Mouse (Mus musculus) midbrain, embryonic 14.5 days (tissue): ENCODE results near the gene 4930558K02Rik. TPM values are rescaled to one million over a fixed set of nuclear protein-coding genes. Genes with fewer than 3 reads are reported as not detected.

Experiments
- ATAC-seq: fragments of 200-750 bp; cut with Nextera tagmentation; 2 replicates; pipeline ENCODE4 v1.8.0; 2017; ENCODE audit warnings: moderate number of reproducible peaks, moderate library complexity; ENCODE audit not compliant: low FRiP score, low TSS enrichment
- DNase-seq: peaks from one replicate; pipeline ENCODE4 v3.0.0-alpha.2; 2015
- H3K27ac ChIP-seq: fragments of 300-500 bp; sonication (generic); replicated peaks from 2 replicates; pipeline ENCODE4 v1.5.1; 2014; ENCODE audit warnings: mild to moderate bottlenecking, low read depth, low read length, moderate library complexity
- H3K27me3 ChIP-seq: fragments of 300-500 bp; sonication (generic); 2 replicates; pipeline ENCODE4 v1.6.1; 2014; ENCODE audit warnings: low read length, control low read depth, mixed read lengths; ENCODE audit not compliant: control insufficient read depth, insufficient read depth
- H3K36me3 ChIP-seq: fragments of 300-500 bp; sonication (generic); 2 replicates; pipeline ENCODE4 v1.6.1; 2014; ENCODE audit warnings: low read length, control low read depth; ENCODE audit not compliant: control insufficient read depth, insufficient read depth
- H3K4me1 ChIP-seq: fragments of 300-500 bp; sonication (generic); 2 replicates; pipeline ENCODE4 v1.6.1; 2014; ENCODE audit warnings: mild to moderate bottlenecking, antibody characterized with exemption, low read length, control low read depth; ENCODE audit not compliant: control insufficient read depth, insufficient read depth
- H3K4me2 ChIP-seq: fragments of 300-500 bp; sonication (generic); 2 replicates; pipeline ENCODE4 v1.6.1; 2014; ENCODE audit warnings: mild to moderate bottlenecking, low read length, moderate library complexity
- H3K4me3 ChIP-seq: fragments of 300-500 bp; sonication (generic); replicated peaks from 2 replicates; pipeline ENCODE4 v1.5.1; 2014; ENCODE audit warnings: low read depth, low read length
- H3K9ac ChIP-seq: fragments of 300-500 bp; sonication (generic); replicated peaks from 2 replicates; pipeline ENCODE4 v1.6.1; 2014; ENCODE audit warnings: mild to moderate bottlenecking, low read length, moderate library complexity
- H3K9me3 ChIP-seq: fragments of 300-500 bp; sonication (generic); 2 replicates; pipeline ENCODE4 v1.6.1; 2016; ENCODE audit warnings: low read length, control low read depth, mixed read lengths; ENCODE audit not compliant: control insufficient read depth
- WGBS: fragments of 180-500 bp; shearing (Covaris S2); extraction: QIAGEN DNeasy Blood & Tissue Kit; methylation state at CpG from one replicate; pipeline ENCODE4 v1.1.7; 2014; 5-methylcytosine and 5-hydroxymethylcytosine counted together
- polyA plus RNA-seq: library from polyadenylated mRNA; unstranded; fragments of >200 nt; fragmentation: Nextera tagmentation; extraction: Ambion mirVana; gene quantifications from 2 replicates; pipeline ENCODE4 v1.2.1, GENCODE M21; 2014

4930558K02Rik gene
- polyA plus RNA-seq, 1 experiment from 2014 or later, result not detected

DNA sequence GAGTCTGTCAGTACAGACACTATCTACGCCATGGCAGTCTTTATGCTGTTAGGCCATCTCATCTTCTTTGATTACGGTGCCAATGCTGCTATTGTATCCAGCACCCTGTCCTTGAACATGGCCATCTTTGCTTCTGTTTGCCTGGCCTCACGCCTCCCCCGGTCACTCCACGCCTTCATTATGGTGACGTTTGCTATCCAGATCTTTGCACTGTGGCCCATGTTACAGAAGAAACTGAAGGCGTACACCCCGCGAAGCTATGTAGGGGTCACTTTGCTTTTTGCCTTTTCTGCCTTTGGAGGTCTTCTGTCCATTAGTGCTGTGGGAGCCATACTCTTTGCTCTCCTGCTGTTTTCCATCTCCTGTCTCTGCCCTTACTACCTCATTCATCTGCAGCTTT is 8.6 kb downstream of the 4930558K02Rik start:
- H3K4me2 ChIP-seq, result no peak overlapping the region
- no peak overlapping the region for H3K27ac ChIP-seq
- H3K4me3 ChIP-seq, result no peak overlapping the region
- DNase-seq, result no peak
- no peaks in the 10 kb centered on the region for H3K27me3 ChIP-seq
- H3K9me3 ChIP-seq, result no peaks in the 10 kb centered on the region
- 97% methylated on average over 9 of the region's 9 CpGs for WGBS
- H3K4me1 ChIP-seq, result peaks cover 10% of the 10 kb centered on the region; the same call in 1 of the 2 replicates
- no peak overlapping the region for H3K9ac ChIP-seq
- no peak for ATAC-seq
- H3K36me3 ChIP-seq, result no peaks in the 10 kb centered on the region

GRCm38 (mm10) chr1:161968589-161969407 is 10.6 kb downstream of the 4930558K02Rik start, which contains the start of gene Pigc:
Gene Pigc, plus strand, starts transcription at chr1:161969186.
- no peaks in the 10 kb centered on the region for H3K27me3 ChIP-seq
- ATAC-seq (peak; percentile 99), DNase-seq (peak; percentile 97)
- peak within 1 kb of the TSS; percentile 51 for H3K4me3 ChIP-seq
- no peaks in the 10 kb centered on the region for H3K9me3 ChIP-seq
- peak within 1 kb of the TSS; percentile 66 for H3K9ac ChIP-seq
- H3K27ac ChIP-seq, result peak within 1 kb of the TSS; percentile 84
- 4% methylated on average over 38 of the region's 38 CpGs for WGBS
- no peaks in the 10 kb centered on the region for H3K36me3 ChIP-seq
- H3K4me2 ChIP-seq, result peak within 1 kb of the TSS; percentile 72
- H3K4me1 ChIP-seq, result peaks cover 10% of the 10 kb centered on the region; the same call in 1 of the 2 replicates

DNA sequence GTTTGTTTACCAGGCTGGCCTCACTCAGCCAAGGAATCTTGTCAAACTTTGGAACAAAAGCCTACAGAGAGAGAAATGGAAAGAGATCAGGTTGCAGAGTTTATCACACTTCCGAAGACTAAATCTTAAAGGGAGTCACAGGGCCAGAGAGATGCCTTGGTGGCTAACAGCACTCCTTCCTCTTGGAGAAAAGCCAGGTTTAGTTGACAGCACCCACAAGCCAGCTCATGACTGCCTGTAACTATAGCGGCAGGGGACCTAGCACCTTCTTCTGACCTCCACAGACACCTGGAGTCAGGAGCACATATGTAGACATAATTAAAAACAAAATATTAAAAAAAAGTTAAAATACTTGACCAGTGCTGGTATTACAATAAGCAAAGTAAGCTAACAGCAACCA is 11.5 kb downstream of the 4930558K02Rik start:
- H3K9ac ChIP-seq, result no peak overlapping the region
- WGBS, result 93% methylated on average over 2 of the region's 2 CpGs

GRCm38 (mm10) chr1:161962465-161963377 is 16.7 kb downstream of the 4930558K02Rik start:
- ATAC-seq, result peak; percentile 77; the same call in 1 of the 2 replicates
- H3K9ac ChIP-seq, result no peak overlapping the region
- H3K27me3 ChIP-seq, result no peaks in the 10 kb centered on the region
- WGBS, result 49% methylated on average over 3 of the region's 3 CpGs
- H3K27ac ChIP-seq, result no peak overlapping the region
- H3K9me3 ChIP-seq, result no peaks in the 10 kb centered on the region
- H3K4me3 ChIP-seq, result no peak overlapping the region
- H3K4me1 ChIP-seq, result no peaks in the 10 kb centered on the region
- peak; percentile 72 for DNase-seq
- H3K36me3 ChIP-seq, result no peaks in the 10 kb centered on the region
- no peak overlapping the region for H3K4me2 ChIP-seq

More for the DNA sequence above, 11.5 kb downstream of the 4930558K02Rik start:
- Histone ChIP-seq H3K27me3 (no peaks in the 10 kb centered on the region), H3K4me1 (peaks cover 10% of the 10 kb centered on the region; the same call in 1 of the 2 replicates), H3K36me3 (no peaks in the 10 kb centered on the region), H3K4me3 (no peak overlapping the region), H3K9me3 (no peaks in the 10 kb centered on the region), H3K27ac (no peak overlapping the region), H3K4me2 (no peak overlapping the region)
- ATAC-seq, result no peak
- no peak for DNase-seq

DNA sequence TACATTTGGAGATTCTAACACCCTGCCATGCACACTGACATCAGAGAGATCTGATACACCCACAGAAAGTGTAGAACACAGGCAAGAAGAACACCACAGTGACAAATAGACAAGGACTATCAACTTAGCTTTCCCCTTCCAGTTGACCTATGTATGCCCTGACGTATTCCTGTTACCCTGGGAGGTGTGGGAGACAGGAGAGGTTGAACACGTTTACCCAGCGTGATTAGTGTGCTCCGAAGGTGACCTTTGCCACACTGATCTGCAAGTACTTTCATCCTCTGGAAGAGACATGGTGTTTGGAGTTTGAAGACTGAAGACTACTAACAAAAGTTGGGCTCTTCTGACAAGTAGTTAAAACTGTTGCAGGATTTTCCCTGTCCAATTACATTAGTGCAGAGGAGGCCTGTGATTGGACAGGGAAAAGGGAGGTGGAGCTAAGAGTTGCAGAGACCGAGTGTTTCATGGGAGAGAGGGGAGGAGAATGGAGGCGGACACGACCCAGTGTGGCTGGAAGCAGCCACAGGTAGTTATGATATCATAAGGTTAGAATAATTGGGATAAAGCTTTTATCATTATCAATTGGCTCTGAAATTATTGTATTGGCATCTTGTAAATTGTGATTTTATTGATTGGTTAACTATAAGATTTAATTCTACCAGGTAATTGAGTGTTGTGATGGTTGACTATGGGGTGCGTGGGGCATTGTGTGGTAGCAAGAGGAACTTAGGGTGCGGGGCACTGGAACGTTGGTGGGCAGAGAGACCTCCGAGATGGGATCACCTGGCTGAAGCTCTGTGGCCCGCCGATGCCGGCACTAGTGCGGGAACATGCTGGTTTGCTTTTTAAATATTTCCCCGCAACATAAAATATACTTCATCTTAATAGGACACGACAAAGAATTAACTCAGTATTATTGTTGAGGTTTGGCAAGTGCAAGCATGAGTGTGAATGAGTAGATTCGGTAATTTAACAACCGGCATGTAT is 21.2 kb downstream of the 4930558K02Rik start:
- no peaks in the 10 kb centered on the region for H3K4me1 ChIP-seq
- ATAC-seq (no peak), DNase-seq (no peak)
- H3K36me3 ChIP-seq, result no peaks in the 10 kb centered on the region
- no peaks in the 10 kb centered on the region for H3K27me3 ChIP-seq
- H3K9me3 ChIP-seq, result no peaks in the 10 kb centered on the region
- H3K4me2 ChIP-seq, result no peak overlapping the region
- no peak overlapping the region for H3K9ac ChIP-seq
- H3K4me3 ChIP-seq, result no peak overlapping the region
- no peak overlapping the region for H3K27ac ChIP-seq
- 85% methylated on average over 19 of the region's 19 CpGs for WGBS

DNA sequence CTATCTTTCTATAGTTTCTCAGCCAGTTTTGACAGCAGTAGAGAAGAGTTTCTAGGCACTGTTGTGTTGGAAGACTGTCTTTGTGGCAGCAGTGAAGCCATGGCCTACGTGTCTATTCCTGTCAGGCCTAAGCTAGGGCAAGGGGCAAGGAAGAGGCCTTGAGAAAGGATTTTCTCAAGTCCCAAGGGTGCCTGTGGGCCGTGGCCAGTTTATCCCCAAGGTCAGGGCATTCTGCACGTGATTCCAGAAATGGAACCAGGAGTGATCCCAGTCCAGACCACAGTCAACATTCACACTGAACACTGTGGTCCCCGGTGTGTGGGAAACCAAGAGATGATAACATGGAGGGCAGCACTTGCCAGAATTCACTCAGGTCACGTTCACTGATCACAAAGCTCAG is 23.6 kb downstream of the 4930558K02Rik start:
- Histone ChIP-seq H3K27ac (no peak overlapping the region), H3K4me1 (no peaks in the 10 kb centered on the region), H3K4me2 (no peak overlapping the region), H3K9me3 (no peaks in the 10 kb centered on the region), H3K9ac (no peak overlapping the region), H3K4me3 (no peak overlapping the region), H3K27me3 (no peaks in the 10 kb centered on the region), H3K36me3 (no peaks in the 10 kb centered on the region)
- no peak for DNase-seq
- ATAC-seq, result no peak
- 67% methylated on average over 5 of the region's 5 CpGs for WGBS

GRCm38 (mm10) chr1:161952599-161952998 is 26.8 kb downstream of the 4930558K02Rik start:
- no peaks in the 10 kb centered on the region for H3K9me3 ChIP-seq
- H3K9ac ChIP-seq, result no peak overlapping the region
- H3K4me3 ChIP-seq, result no peak overlapping the region
- H3K4me2 ChIP-seq, result no peak overlapping the region
- no peaks in the 10 kb centered on the region for H3K36me3 ChIP-seq
- H3K27me3 ChIP-seq, result no peaks in the 10 kb centered on the region
- 48% methylated on average over 1 of the region's 1 CpGs for WGBS
- H3K27ac ChIP-seq, result no peak overlapping the region
- DNase-seq (no peak), ATAC-seq (no peak)
- no peaks in the 10 kb centered on the region for H3K4me1 ChIP-seq
